Mouse (Mus musculus): ENCODE data around the gene Synj1.

DNA sequence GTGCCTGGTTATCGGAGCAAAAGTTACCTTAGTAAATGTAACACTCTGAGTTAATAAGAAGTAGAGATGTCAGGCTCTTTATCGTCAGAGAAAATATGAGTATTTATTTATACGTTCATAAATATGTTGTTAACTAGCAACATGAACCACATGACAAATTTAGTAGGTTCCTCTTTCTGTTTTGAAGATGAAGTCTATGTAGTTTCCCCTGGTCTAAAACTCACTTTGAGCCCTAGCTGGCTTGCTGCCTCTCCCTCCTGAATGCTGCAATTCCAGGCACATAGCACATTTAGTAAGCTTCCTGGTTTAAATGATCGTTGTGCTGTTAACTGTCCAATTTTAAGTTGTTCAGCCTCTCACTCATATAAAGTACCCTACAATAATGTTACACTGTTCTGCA, 19.6 kb upstream of the Synj1 start:
- no peak for TF ChIP-seq CTCF (IDR thresholded peaks at IDR 0.05; ENCODE audit: low read depth)
- TF ChIP-seq EP300 (optimal IDR thresholded peaks at IDR 0.05): no peak
